8 mouse cellular contexts compared by ENCODE assay signal in the genomic region with DNA sequence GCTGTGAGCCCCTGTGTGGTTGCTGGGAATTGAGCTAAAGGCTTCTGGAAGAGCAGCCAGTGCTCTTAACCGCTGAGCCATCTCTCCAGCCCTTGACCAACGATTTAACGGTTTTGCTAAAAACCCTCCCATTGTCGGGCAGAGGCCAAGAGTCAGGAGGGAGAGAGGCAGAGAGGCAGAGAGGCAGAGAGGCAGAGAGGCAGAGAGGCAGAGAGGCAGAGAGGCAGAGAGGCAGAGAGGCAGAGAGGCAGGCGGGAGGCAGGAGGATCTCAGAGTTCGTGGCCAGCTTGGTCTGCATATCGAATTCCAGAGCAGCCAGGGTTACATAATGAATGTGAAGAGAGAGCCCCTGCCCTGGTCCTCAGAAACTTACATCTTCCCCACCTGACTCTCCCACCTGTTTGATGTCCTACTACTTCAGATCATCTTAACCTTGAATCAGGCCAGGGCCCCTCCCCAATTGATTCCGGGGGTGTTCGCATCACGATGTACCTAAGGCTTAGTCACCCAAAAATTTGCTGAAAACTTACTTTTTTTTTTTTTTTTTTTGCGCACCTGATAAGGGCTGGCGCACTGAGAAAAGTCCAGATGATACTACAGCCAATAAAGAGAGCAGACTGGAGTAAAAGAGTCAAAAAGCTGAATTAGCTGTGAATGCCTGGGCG. TPM values are rescaled to one million over a fixed set of nuclear protein-coding genes. Genes with fewer than 3 reads are reported as not detected.
DNase-seq lines count a peak whose midpoint lies in the region; ATAC-seq and TF ChIP-seq lines count a peak whose summit lies in the region.

No protein-coding gene starts in this region.

- no peak for TF ChIP-seq EP300 in ES-Bruce4 (IDR thresholded peaks at IDR 0.05; ENCODE audit: insufficient read depth, low read depth, low read length)
- no peak for TF ChIP-seq EP300 in liver, embryonic 14.5 days (IDR thresholded peaks at IDR 0.05; ENCODE audit: low read depth)

- no peak for TF ChIP-seq POLR2A in ES-Bruce4 (IDR thresholded peaks at IDR 0.05; ENCODE audit: insufficient read depth, low read length)

- 9% methylated on average over 13 of the region's 13 CpGs for WGBS in heart, embryonic 11.5 days (ENCODE audit: insufficient replicate concordance)
- WGBS in forebrain, embryonic 12.5 days = 8% methylated on average over 13 of the region's 13 CpGs
- WGBS in liver, embryonic 14.5 days (ENCODE audit: insufficient replicate concordance) = 10% methylated on average over 13 of the region's 13 CpGs

- H3K9me3 ChIP-seq in heart, embryonic 11.5 days (replicated peaks; ENCODE audit: control insufficient read depth, low read length) = no peaks in the 10 kb centered on the region
- no peaks in the 10 kb centered on the region for H3K9me3 ChIP-seq in ES-Bruce4 (replicated peaks; ENCODE audit: control insufficient read depth, insufficient read depth, low read length, poor library complexity, severe bottlenecking)
- H3K9me3 ChIP-seq in forebrain, embryonic 12.5 days = no peaks in the 10 kb centered on the region
- H3K9me3 ChIP-seq in liver, embryonic 14.5 days (ENCODE audit: control insufficient read depth, low read length) = no peaks in the 10 kb centered on the region

- H3K36me3 ChIP-seq in heart, embryonic 11.5 days (ENCODE audit: control insufficient read depth, insufficient read depth, low read length) = no peaks in the 10 kb centered on the region
- H3K36me3 ChIP-seq in ES-Bruce4 (ENCODE audit: control insufficient read depth, insufficient read depth, low read length, poor library complexity, severe bottlenecking) = no peaks in the 10 kb centered on the region
- no peaks in the 10 kb centered on the region for H3K36me3 ChIP-seq in forebrain, embryonic 12.5 days (replicated peaks)
- H3K36me3 ChIP-seq in liver, embryonic 14.5 days (replicated peaks; ENCODE audit: control insufficient read depth, insufficient read depth, low read depth) = no peaks in the 10 kb centered on the region

- H3K27me3 ChIP-seq in heart, embryonic 11.5 days (ENCODE audit: control insufficient read depth, insufficient read depth, low read length) = peaks cover 15% of the 10 kb centered on the region
- no peaks in the 10 kb centered on the region for H3K27me3 ChIP-seq in ES-Bruce4 (ENCODE audit: control insufficient read depth, insufficient read depth, low read length, poor library complexity, severe bottlenecking)
- H3K27me3 ChIP-seq in forebrain, embryonic 12.5 days = peaks cover 28% of the 10 kb centered on the region
- peaks cover 6% of the 10 kb centered on the region for H3K27me3 ChIP-seq in liver, embryonic 14.5 days (ENCODE audit: control insufficient read depth, insufficient read depth, low read length)

- H3K4me2 ChIP-seq in heart, embryonic 11.5 days = peak overlapping the region; percentile 75
- H3K4me2 ChIP-seq in forebrain, embryonic 12.5 days = peak overlapping the region; percentile 59
- peak overlapping the region; percentile 50 for H3K4me2 ChIP-seq in liver, embryonic 14.5 days (ENCODE audit: low read depth)

- TF ChIP-seq CTCF in ES-Bruce4 (IDR thresholded peaks at IDR 0.05; ENCODE audit: low read depth, low read length) = no peak
- no peak for TF ChIP-seq CTCF in liver, embryonic 14.5 days (IDR thresholded peaks at IDR 0.05; ENCODE audit: low read depth)

- DNase-seq in heart, postnatal 36 days = no peak
- DNase-seq in liver, embryonic 14.5 days (ENCODE audit: low read depth in 3 of 3, low spot score in 3 of 3) = no peak
- DNase-seq in right cerebral cortex, postnatal 10 days (ENCODE audit: low spot score in 2 of 2) = no peak
- no peak for DNase-seq in layer of hippocampus, adult 18-20 months (ENCODE audit: low spot score in 2 of 2)

- intact Hi-C loops in heart, postnatal 36 days (cut with DNase I) = no loop called here

- no peak overlapping the region for H3K27ac ChIP-seq in heart, embryonic 11.5 days (ENCODE audit: low read depth, low read length)
- H3K27ac ChIP-seq in ES-Bruce4 (ENCODE audit: insufficient read depth, low read length) = peak overlapping the region; percentile 89
- no peak overlapping the region for H3K27ac ChIP-seq in forebrain, embryonic 12.5 days
- no peak overlapping the region for H3K27ac ChIP-seq in liver, embryonic 14.5 days

- no peak for ATAC-seq in heart, embryonic 11.5 days (replicated peaks; ENCODE audit: insufficient number of reproducible peaks, low FRiP score, low TSS enrichment)
- no peak; the same call in 1 of the 2 replicates for ATAC-seq in forebrain, embryonic 12.5 days (ENCODE audit: low FRiP score)
- no peak for ATAC-seq in liver, embryonic 14.5 days (ENCODE audit: insufficient read depth)
- no peak for ATAC-seq in erythroid progenitor cell, adult 5-6 weeks (replicated peaks; ENCODE audit: low FRiP score, poor library complexity, severe bottlenecking)

- no peaks in the 10 kb centered on the region for H3K4me1 ChIP-seq in heart, embryonic 11.5 days (ENCODE audit: control insufficient read depth, insufficient read depth, low read length)
- peaks cover 3% of the 10 kb centered on the region for H3K4me1 ChIP-seq in ES-Bruce4 (ENCODE audit: control insufficient read depth, insufficient read depth, low read length)
- 0 out of 2 replicates have a peak, but pooled peaks cover 3% of the 10 kb centered on the region for H3K4me1 ChIP-seq in forebrain, embryonic 12.5 days
- H3K4me1 ChIP-seq in liver, embryonic 14.5 days (replicated peaks; ENCODE audit: control insufficient read depth in 2 of 2, insufficient read depth in 2 of 2, low read length in 1 of 2) = peaks cover 0 to 3% of the 10 kb centered on the region in 2 experiments; a peak in 2 of 4 replicates

- peak overlapping the region; percentile 67; the same call in 1 of the 2 replicates for H3K9ac ChIP-seq in heart, embryonic 11.5 days (ENCODE audit: low read depth, low read length)
- peak overlapping the region; percentile 62 for H3K9ac ChIP-seq in ES-Bruce4 (ENCODE audit: low read depth, poor library complexity, severe bottlenecking)
- no peak overlapping the region for H3K9ac ChIP-seq in forebrain, embryonic 12.5 days
- H3K9ac ChIP-seq in liver, embryonic 14.5 days (replicated peaks) = no peak overlapping the region

- H3K4me3 ChIP-seq in heart, embryonic 11.5 days (ENCODE audit: low read depth, low read length) = peak overlapping the region; percentile 50
- peak overlapping the region; percentile 64 for H3K4me3 ChIP-seq in ES-Bruce4 (ENCODE audit: low read depth, low read length)
- peak overlapping the region; percentile 41 for H3K4me3 ChIP-seq in forebrain, embryonic 12.5 days (replicated peaks)
- peak overlapping the region in 1 of 2 experiments; percentile 24; a peak in 2 of 4 replicates for H3K4me3 ChIP-seq in liver, embryonic 14.5 days (ENCODE audit: insufficient read depth in 1 of 2, low read depth in 2 of 2, low read length in 2 of 2)

RNA-seq across cellular contexts. Expression of a gene that starts 13.1 kb away (rescaled TPM):
- 4.8 and 4.9 TPM in 2 replicates for polyA plus RNA-seq in heart, embryonic 11.5 days (2014; fragmentation: Nextera tagmentation; extraction: Ambion mirVana)
- 10 to 100 TPM; 34.5 to 35.5 TPM for total RNA-seq in heart, postnatal 36 days (2021)
- polyA plus RNA-seq in ES-Bruce4 (2011; ENCODE audit: insufficient read depth, insufficient read length, low read depth, missing spikeins) = 90.7 and 95.8 TPM in 2 replicates
- 2.0 and 3.0 TPM in 2 replicates for polyA plus RNA-seq in forebrain, embryonic 12.5 days (2016; fragmentation: Nextera tagmentation; extraction: Ambion mirVana)
- 1.9 and 2.9 TPM in 2 replicates for polyA plus RNA-seq in liver, embryonic 14.5 days (2012; rRNA removed)
- 6.4 and 7.4 TPM in 2 replicates for polyA plus RNA-seq in liver, embryonic 14.5 days (2014; fragmentation: Nextera tagmentation; extraction: Ambion mirVana)
- total RNA-seq in layer of hippocampus, adult 18-20 months (2021) = 1 to 10 TPM; 4.7 TPM
- 1.4 TPM in 1 of 2 replicates, not detected in the other for total RNA-seq in erythroid progenitor cell, adult 5-6 weeks (2015; ENCODE audit: low replicate concordance)
- total RNA-seq in erythroid progenitor cell, adult 5-6 weeks (2017; ENCODE audit: low replicate concordance) = 0.39 TPM in 1 of 2 replicates, not detected in the other

RNA-seq across cellular contexts. Expression of a gene that starts 58.9 kb away (rescaled TPM):
- 20.2 and 20.9 TPM in 2 replicates for polyA plus RNA-seq in heart, embryonic 11.5 days (2014; fragmentation: Nextera tagmentation; extraction: Ambion mirVana)
- total RNA-seq in heart, postnatal 36 days (2021) = 10 to 100 TPM; 10.3 to 11.7 TPM
- 61.1 and 67.1 TPM in 2 replicates for polyA plus RNA-seq in ES-Bruce4 (2011; ENCODE audit: insufficient read depth, insufficient read length, low read depth, missing spikeins)
- polyA plus RNA-seq in forebrain, embryonic 12.5 days (2016; fragmentation: Nextera tagmentation; extraction: Ambion mirVana) = 15.0 and 15.2 TPM in 2 replicates
- 17.7 and 23.1 TPM in 2 replicates for polyA plus RNA-seq in liver, embryonic 14.5 days (2012; rRNA removed)
- polyA plus RNA-seq in liver, embryonic 14.5 days (2014; fragmentation: Nextera tagmentation; extraction: Ambion mirVana) = 40.2 and 48.1 TPM in 2 replicates
- total RNA-seq in layer of hippocampus, adult 18-20 months (2021) = 1 to 10 TPM; 5.6 to 6.3 TPM
- total RNA-seq in erythroid progenitor cell, adult 5-6 weeks (2015; ENCODE audit: low replicate concordance) = 1.7 TPM in 1 of 2 replicates, not detected in the other
- total RNA-seq in erythroid progenitor cell, adult 5-6 weeks (2017; ENCODE audit: low replicate concordance) = 1.4 TPM in 1 of 2 replicates, not detected in the other

RNA-seq across cellular contexts. Expression of a gene that starts 59.0 kb away (rescaled TPM):
- 0.41 and 0.74 TPM in 2 replicates for polyA plus RNA-seq in heart, embryonic 11.5 days (2014; fragmentation: Nextera tagmentation; extraction: Ambion mirVana)
- not detected for total RNA-seq in heart, postnatal 36 days (2021)
- 0.67 and 1.3 TPM in 2 replicates for polyA plus RNA-seq in ES-Bruce4 (2011; ENCODE audit: insufficient read depth, insufficient read length, low read depth, missing spikeins)
- polyA plus RNA-seq in forebrain, embryonic 12.5 days (2016; fragmentation: Nextera tagmentation; extraction: Ambion mirVana) = 20.4 and 21.0 TPM in 2 replicates
- polyA plus RNA-seq in liver, embryonic 14.5 days (2012; rRNA removed) = 0.39 and 0.50 TPM in 2 replicates
- polyA plus RNA-seq in liver, embryonic 14.5 days (2014; fragmentation: Nextera tagmentation; extraction: Ambion mirVana) = 0.67 and 0.81 TPM in 2 replicates
- 10 to 100 TPM; 12.9 to 14.5 TPM for total RNA-seq in layer of hippocampus, adult 18-20 months (2021)
- not detected in 2 replicates for total RNA-seq in erythroid progenitor cell, adult 5-6 weeks (2015; ENCODE audit: low replicate concordance)
- not detected in 2 replicates for total RNA-seq in erythroid progenitor cell, adult 5-6 weeks (2017; ENCODE audit: low replicate concordance)

Comparison
In these comparisons a context has a peak if more than half of its experiments do, and no peak if none do; other contexts are left out.
1. H3K9ac ChIP-seq: peak in heart, embryonic 11.5 days (single experiment) and ES-Bruce4 (single experiment); none in forebrain, embryonic 12.5 days (single experiment) and liver, embryonic 14.5 days (single experiment).
2. RNA of a gene that starts 13.1 kb away (polyA plus RNA-seq): 90.7 to 95.8 TPM in ES-Bruce4; 1.9 to 7.4 TPM in liver, embryonic 14.5 days, 4.8 to 4.9 TPM in heart, embryonic 11.5 days and 2.0 to 3.0 TPM in forebrain, embryonic 12.5 days; every median in the first group is over 10 times any median in the second.
3. Peak in every context shown above with its lines, with median percentiles within 50 percentile points of each other: H3K4me2 ChIP-seq.